Mouse (Mus musculus): ENCODE results near the gene Eva1a. TPM values are rescaled to one million over a fixed set of nuclear protein-coding genes. Genes with fewer than 3 reads are reported as not detected.

Gene Eva1a
- not detected for polyA plus RNA-seq (2017; shearing (Covaris generic))

DNA sequence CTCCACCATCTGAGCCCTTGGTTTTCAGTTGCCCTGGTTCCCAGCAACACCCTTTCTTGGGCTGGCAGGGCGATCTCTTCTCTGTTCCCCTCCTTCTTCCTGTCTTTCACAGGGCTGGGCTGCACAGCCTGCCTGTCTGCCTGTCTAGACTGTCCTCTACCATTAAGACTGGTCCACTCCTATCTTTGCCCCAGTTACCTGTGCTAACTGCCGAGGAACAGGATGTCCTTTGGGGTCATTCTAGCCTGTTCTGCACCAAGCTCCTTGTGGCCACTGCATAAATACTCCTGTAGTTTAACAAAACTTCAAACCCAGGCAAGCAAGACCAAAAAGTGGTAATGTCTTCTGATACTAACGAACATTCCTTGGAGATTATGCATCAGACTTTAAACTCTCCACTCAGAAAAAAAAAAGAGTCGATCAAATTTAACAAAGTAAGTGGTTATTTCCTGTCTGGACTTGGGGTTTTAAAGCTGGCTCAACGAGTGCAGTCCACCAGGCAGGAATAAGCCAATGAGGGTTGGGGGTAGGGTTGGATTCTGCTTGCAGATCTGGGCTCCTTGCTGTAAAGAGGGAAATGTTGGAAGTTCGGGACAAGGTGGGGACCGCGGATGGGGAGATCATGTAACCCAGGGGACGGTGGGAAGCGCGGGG, at the start of gene Eva1a:
Gene Eva1a (plus strand): TSS at position 210 of the 654 bp plus-strand sequence.

Other genes with a start within 250 kb of the Eva1a start
- 3.4 TPM for gene Gcfc2, start 117.4 kb upstream of the Eva1a start, polyA plus RNA-seq (2017; shearing (Covaris generic))
- 75.1 TPM for gene Mrpl19, start 75.1 kb upstream of the Eva1a start, polyA plus RNA-seq (2017; shearing (Covaris generic))

Measured in CD4-positive, CD25-positive, alpha-beta regulatory T cell, adult 9 weeks (primary cell).